Mouse (Mus musculus): ENCODE data around the gene Cib1. TPM values are rescaled to one million over a fixed set of nuclear protein-coding genes. Genes with fewer than 3 reads are reported as not detected.

Gene Cib1
- polyA plus RNA-seq, 1 experiment from 2014 or later: 285 TPM

DNA sequence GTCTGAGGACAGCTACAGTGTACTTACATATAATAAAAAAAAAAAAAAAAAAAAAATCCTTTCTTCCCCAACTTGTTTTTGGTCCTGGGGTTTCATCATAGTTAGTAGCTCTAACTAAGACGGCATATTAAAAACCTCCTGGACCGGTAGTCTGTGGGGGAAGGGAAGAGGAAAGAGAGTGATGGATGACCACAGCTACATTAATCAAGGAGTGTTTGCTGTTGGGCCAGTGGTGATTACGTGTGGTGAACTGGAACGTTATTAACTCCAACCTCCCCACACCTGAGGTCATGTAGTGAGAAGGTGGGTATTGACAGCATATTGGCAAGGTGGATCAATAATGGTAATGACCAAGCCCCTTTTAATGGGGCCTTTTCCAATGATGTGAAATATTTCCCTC lies 48.1 kb downstream of the Cib1 start:
- no peaks in the 10 kb centered on the region for H3K36me3 ChIP-seq (ENCODE audit: control insufficient read depth, insufficient read depth, low read length)
- H3K4me3 ChIP-seq (ENCODE audit: low read length): no peak overlapping the region
- 47% methylated on average over 4 of the region's 4 CpGs for WGBS
- H3K4me2 ChIP-seq (ENCODE audit: low read depth, low read length): no peak overlapping the region
- no peaks in the 10 kb centered on the region for H3K9me3 ChIP-seq (ENCODE audit: control insufficient read depth, low read length)
- H3K27ac ChIP-seq (ENCODE audit: low read length): peak overlapping the region; percentile 75; the same call in 1 of the 2 replicates
- peaks cover 37% of the 10 kb centered on the region; the same call in 1 of the 2 replicates for H3K4me1 ChIP-seq (ENCODE audit: control insufficient read depth, insufficient read depth, low read length)
- no peak overlapping the region for H3K9ac ChIP-seq (ENCODE audit: low read depth, low read length)
- no peak for ATAC-seq
- no peaks in the 10 kb centered on the region for H3K27me3 ChIP-seq (replicated peaks; ENCODE audit: control insufficient read depth, insufficient read depth, low read length)

GRCm38 (mm10) chr7:80183969-80184368 lies 48.6 kb downstream of the Cib1 start:
- H3K9me3 ChIP-seq (ENCODE audit: control insufficient read depth, low read length): no peaks in the 10 kb centered on the region
- no peak for ATAC-seq

DNA sequence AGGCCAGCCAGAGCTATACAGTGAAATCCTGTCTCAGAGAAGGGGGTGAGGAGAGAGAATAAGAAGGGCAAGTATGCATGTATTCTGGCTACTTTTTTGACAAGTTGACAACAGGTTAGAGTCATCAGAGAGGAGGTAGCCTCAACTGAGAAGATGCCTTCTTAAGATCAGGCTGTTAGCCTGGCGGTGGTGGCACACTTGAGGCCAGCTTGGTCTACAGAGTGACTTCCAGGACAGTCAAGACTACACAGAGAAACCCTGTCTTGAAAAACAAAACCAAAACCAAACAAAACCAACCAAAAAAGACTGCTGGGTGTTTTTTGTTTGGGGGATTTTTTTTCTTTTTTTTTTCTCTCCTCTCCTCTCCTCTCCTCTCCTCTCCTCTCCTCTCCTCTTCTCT lies 49.1 kb downstream of the Cib1 start:
- H3K4me2 ChIP-seq (ENCODE audit: low read depth, low read length): no peak overlapping the region
- ATAC-seq: no peak
- peaks cover 28% of the 10 kb centered on the region; the same call in 1 of the 2 replicates for H3K4me1 ChIP-seq (ENCODE audit: control insufficient read depth, insufficient read depth, low read length)
- H3K27me3 ChIP-seq (replicated peaks; ENCODE audit: control insufficient read depth, insufficient read depth, low read length): no peaks in the 10 kb centered on the region
- WGBS: 91% methylated on average over 1 of the region's 1 CpGs
- H3K9me3 ChIP-seq (ENCODE audit: control insufficient read depth, low read length): no peaks in the 10 kb centered on the region
- no peak overlapping the region for H3K27ac ChIP-seq (ENCODE audit: low read length)
- no peak overlapping the region for H3K9ac ChIP-seq (ENCODE audit: low read depth, low read length)
- no peak overlapping the region for H3K4me3 ChIP-seq (ENCODE audit: low read length)
- no peaks in the 10 kb centered on the region for H3K36me3 ChIP-seq (ENCODE audit: control insufficient read depth, insufficient read depth, low read length)

More at GRCm38 (mm10) chr7:80183969-80184368, 48.6 kb downstream of the Cib1 start:
- WGBS: 72% methylated on average over 4 of the region's 5 CpGs
- no peak overlapping the region for H3K27ac ChIP-seq (ENCODE audit: low read length)
- no peak overlapping the region for H3K4me2 ChIP-seq (ENCODE audit: low read depth, low read length)
- no peak overlapping the region for H3K9ac ChIP-seq (ENCODE audit: low read depth, low read length)
- H3K4me1 ChIP-seq (ENCODE audit: control insufficient read depth, insufficient read depth, low read length): peaks cover 32% of the 10 kb centered on the region; the same call in 1 of the 2 replicates
- no peaks in the 10 kb centered on the region for H3K27me3 ChIP-seq (replicated peaks; ENCODE audit: control insufficient read depth, insufficient read depth, low read length)
- no peaks in the 10 kb centered on the region for H3K36me3 ChIP-seq (ENCODE audit: control insufficient read depth, insufficient read depth, low read length)
- H3K4me3 ChIP-seq (ENCODE audit: low read length): no peak overlapping the region

- H3K4me1 ChIP-seq (ENCODE audit: control insufficient read depth, insufficient read depth, low read length): peaks cover 19% of the 10 kb centered on the region; the same call in 1 of the 2 replicates
- no peaks in the 10 kb centered on the region for H3K27me3 ChIP-seq (replicated peaks; ENCODE audit: control insufficient read depth, insufficient read depth, low read length)
- H3K9ac ChIP-seq (ENCODE audit: low read depth, low read length): no peak overlapping the region
- H3K9me3 ChIP-seq (ENCODE audit: control insufficient read depth, low read length): no peaks in the 10 kb centered on the region
- ATAC-seq: no peak
- no peak overlapping the region for H3K4me2 ChIP-seq (ENCODE audit: low read depth, low read length)
- H3K4me3 ChIP-seq (ENCODE audit: low read length): no peak overlapping the region
- H3K27ac ChIP-seq (ENCODE audit: low read length): no peak overlapping the region
- H3K36me3 ChIP-seq (ENCODE audit: control insufficient read depth, insufficient read depth, low read length): no peaks in the 10 kb centered on the region
Observed at GRCm38 (mm10) chr7:80182139-80182538, 50.5 kb downstream of the Cib1 start.

- peak; percentile 82 for ATAC-seq
Observed at GRCm38 (mm10) chr7:80181078-80181477, 51.5 kb downstream of the Cib1 start.

DNA sequence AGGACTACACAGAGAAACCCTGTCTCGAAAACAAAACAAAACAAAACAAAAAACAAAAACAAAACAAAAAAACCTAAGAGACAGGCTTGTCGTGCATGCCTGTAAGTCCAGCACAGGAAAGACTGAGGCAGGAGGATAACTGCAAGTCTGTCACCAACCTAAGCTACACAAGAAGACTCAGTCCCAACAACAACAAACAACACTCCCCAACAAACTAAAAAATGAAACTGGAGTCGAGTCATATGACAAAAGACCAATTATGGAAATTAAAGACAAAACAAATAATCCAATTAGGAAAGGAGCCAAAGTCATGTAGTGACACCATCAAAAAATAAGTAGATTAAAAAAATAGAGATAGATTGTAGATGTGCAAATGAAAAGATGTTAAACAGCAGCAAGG lies 52.4 kb downstream of the Cib1 start:
- Histone ChIP-seq H3K9ac (ENCODE audit: low read depth, low read length) (no peak overlapping the region), H3K9me3 (ENCODE audit: control insufficient read depth, low read length) (no peaks in the 10 kb centered on the region), H3K4me2 (ENCODE audit: low read depth, low read length) (no peak overlapping the region), H3K27ac (ENCODE audit: low read length) (no peak overlapping the region), H3K36me3 (ENCODE audit: control insufficient read depth, insufficient read depth, low read length) (no peaks in the 10 kb centered on the region), H3K27me3 (replicated peaks; ENCODE audit: control insufficient read depth, insufficient read depth, low read length) (no peaks in the 10 kb centered on the region), H3K4me1 (ENCODE audit: control insufficient read depth, insufficient read depth, low read length) (peaks cover 12% of the 10 kb centered on the region; the same call in 1 of the 2 replicates), H3K4me3 (ENCODE audit: low read length) (no peak overlapping the region)
- 80% methylated on average over 3 of the region's 3 CpGs for WGBS
- ATAC-seq: no peak

More at GRCm38 (mm10) chr7:80181078-80181477, 51.5 kb downstream of the Cib1 start:
- no peaks in the 10 kb centered on the region for H3K36me3 ChIP-seq (ENCODE audit: control insufficient read depth, insufficient read depth, low read length)
- no peaks in the 10 kb centered on the region for H3K27me3 ChIP-seq (replicated peaks; ENCODE audit: control insufficient read depth, insufficient read depth, low read length)
- 48% methylated on average over 2 of the region's 2 CpGs for WGBS
- no peak overlapping the region for H3K9ac ChIP-seq (ENCODE audit: low read depth, low read length)
- H3K4me3 ChIP-seq (ENCODE audit: low read length): no peak overlapping the region
- H3K4me1 ChIP-seq (ENCODE audit: control insufficient read depth, insufficient read depth, low read length): peaks cover 16% of the 10 kb centered on the region; the same call in 1 of the 2 replicates
- H3K27ac ChIP-seq (ENCODE audit: low read length): peak overlapping the region; percentile 44; the same call in 1 of the 2 replicates
- no peak overlapping the region for H3K4me2 ChIP-seq (ENCODE audit: low read depth, low read length)
- H3K9me3 ChIP-seq (ENCODE audit: control insufficient read depth, low read length): no peaks in the 10 kb centered on the region

DNA sequence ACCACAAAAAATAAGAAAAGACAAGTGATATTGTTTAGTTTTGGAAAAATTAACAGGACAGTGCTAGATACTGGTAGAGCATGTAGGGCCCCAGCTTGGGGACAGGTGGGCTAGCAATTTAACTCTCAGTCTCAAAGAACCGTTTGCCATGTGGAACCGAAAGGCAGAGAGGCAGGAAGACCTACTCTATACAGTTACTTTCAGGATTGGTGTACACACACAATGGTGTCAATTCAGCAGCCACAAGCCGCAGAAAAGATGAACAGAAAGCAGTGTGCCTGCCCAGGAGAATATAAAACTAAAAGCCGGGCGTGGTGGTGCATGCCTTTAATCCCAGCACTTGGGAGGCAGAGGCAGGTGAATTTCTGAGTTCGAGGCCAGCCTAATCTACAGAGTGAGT lies 52.8 kb downstream of the Cib1 start:
- Histone ChIP-seq H3K27ac (ENCODE audit: low read length) (no peak overlapping the region), H3K4me3 (ENCODE audit: low read length) (no peak overlapping the region), H3K27me3 (replicated peaks; ENCODE audit: control insufficient read depth, insufficient read depth, low read length) (no peaks in the 10 kb centered on the region), H3K4me1 (ENCODE audit: control insufficient read depth, insufficient read depth, low read length) (peaks cover 7% of the 10 kb centered on the region; the same call in 1 of the 2 replicates), H3K9me3 (ENCODE audit: control insufficient read depth, low read length) (no peaks in the 10 kb centered on the region), H3K36me3 (ENCODE audit: control insufficient read depth, insufficient read depth, low read length) (no peaks in the 10 kb centered on the region), H3K4me2 (ENCODE audit: low read depth, low read length) (no peak overlapping the region), H3K9ac (ENCODE audit: low read depth, low read length) (no peak overlapping the region)
- no peak for ATAC-seq
- 81% methylated on average over 6 of the region's 6 CpGs for WGBS

- Histone ChIP-seq H3K9me3 (ENCODE audit: control insufficient read depth, low read length) (no peaks in the 10 kb centered on the region), H3K4me1 (ENCODE audit: control insufficient read depth, insufficient read depth, low read length) (0 out of 2 replicates have a peak, but pooled peaks cover 5% of the 10 kb centered on the region), H3K27ac (ENCODE audit: low read length) (no peak overlapping the region), H3K9ac (ENCODE audit: low read depth, low read length) (no peak overlapping the region), H3K4me2 (ENCODE audit: low read depth, low read length) (no peak overlapping the region), H3K4me3 (ENCODE audit: low read length) (no peak overlapping the region), H3K27me3 (replicated peaks; ENCODE audit: control insufficient read depth, insufficient read depth, low read length) (no peaks in the 10 kb centered on the region), H3K36me3 (ENCODE audit: control insufficient read depth, insufficient read depth, low read length) (no peaks in the 10 kb centered on the region)
- 86% methylated on average over 6 of the region's 6 CpGs for WGBS
- ATAC-seq: no peak
Observed at GRCm38 (mm10) chr7:80179327-80179726, 53.3 kb downstream of the Cib1 start.

GRCm38 (mm10) chr7:80178037-80178729 lies 54.4 kb downstream of the Cib1 start:
- Histone ChIP-seq H3K27ac (ENCODE audit: low read length) (no peak overlapping the region), H3K4me1 (ENCODE audit: control insufficient read depth, insufficient read depth, low read length) (0 out of 2 replicates have a peak, but pooled peaks cover 5% of the 10 kb centered on the region), H3K9ac (ENCODE audit: low read depth, low read length) (no peak overlapping the region), H3K27me3 (replicated peaks; ENCODE audit: control insufficient read depth, insufficient read depth, low read length) (no peaks in the 10 kb centered on the region), H3K9me3 (ENCODE audit: control insufficient read depth, low read length) (no peaks in the 10 kb centered on the region), H3K4me2 (ENCODE audit: low read depth, low read length) (no peak overlapping the region), H3K4me3 (ENCODE audit: low read length) (no peak overlapping the region), H3K36me3 (ENCODE audit: control insufficient read depth, insufficient read depth, low read length) (no peaks in the 10 kb centered on the region)
- ATAC-seq: no peak
- 89% methylated on average over 10 of the region's 10 CpGs for WGBS
